Mouse (Mus musculus) thymus, postnatal 4 days (tissue): Measurements from ENCODE around the gene Gm7697.
"Not testable (repeated sequence)": the region's sequence is repeated elsewhere in the genome, so short reads cannot be mapped to it uniquely, and the experiment has no call there.

Experiments used
- DNase-seq: peaks from one replicate; pipeline ENCODE4 v3.0.0; 2021

Gene Gm7697

GRCm38 (mm10) chr8:69522876-69523275 is at the start of gene Gm7697:
Gene Gm7697, minus strand, starts transcription at chr8:69522976.
- DNase-seq: not testable (repeated sequence)

- DNase-seq: not testable (repeated sequence)
Measured at GRCm38 (mm10) chr8:69551249-69551648, 28.5 kb upstream of the Gm7697 start.

GRCm38 (mm10) chr8:69549556-69549955 is 26.8 kb upstream of the Gm7697 start:
- DNase-seq: peak; percentile 48

GRCm38 (mm10) chr8:69548114-69548513 is 25.3 kb upstream of the Gm7697 start:
- DNase-seq: not testable (repeated sequence)

GRCm38 (mm10) chr8:69547208-69547607 is 24.4 kb upstream of the Gm7697 start:
- DNase-seq: not testable (repeated sequence)

GRCm38 (mm10) chr8:69545020-69545419 is 22.2 kb upstream of the Gm7697 start:
- not testable (repeated sequence) for DNase-seq

- DNase-seq: not testable (repeated sequence)
Measured at GRCm38 (mm10) chr8:69544511-69544910, 21.7 kb upstream of the Gm7697 start.

- not testable (repeated sequence) for DNase-seq
Measured at GRCm38 (mm10) chr8:69543984-69544383, 21.2 kb upstream of the Gm7697 start.

GRCm38 (mm10) chr8:69540764-69541163 is 18.0 kb upstream of the Gm7697 start:
- not testable (repeated sequence) for DNase-seq

- not testable (repeated sequence) for DNase-seq
Measured at GRCm38 (mm10) chr8:69540331-69540730, 17.6 kb upstream of the Gm7697 start.

GRCm38 (mm10) chr8:69474946-69475345 is 47.8 kb downstream of the Gm7697 start:
- not testable (repeated sequence) for DNase-seq

GRCm38 (mm10) chr8:69453465-69453864 is 69.3 kb downstream of the Gm7697 start, which contains the start of gene Gm9495:
Gene Gm9495, minus strand, starts transcription at chr8:69453565.
- DNase-seq: not testable (repeated sequence)
